ENCODE assay signal across 8 mouse cellular contexts in genomic region chr14:101482270-101482669, GRCm38 (mm10).
A peak's percentile ranks its signal among the peaks of the same experiment; 100 is the strongest.
DNase-seq lines count a peak whose midpoint lies in the region; ATAC-seq and TF ChIP-seq lines count a peak whose summit lies in the region.

No protein-coding gene starts in this region.

- H3K4me3 ChIP-seq in lung, adult 2 months (replicated peaks; ENCODE audit: extremely low read depth, low read depth, low read length) = no peak overlapping the region
- H3K4me3 ChIP-seq in midbrain, embryonic 15.5 days = no peak overlapping the region

- WGBS in lung, adult 2 months = 32% methylated on average over 4 of the region's 4 CpGs
- 44% methylated on average over 4 of the region's 4 CpGs for WGBS in midbrain, embryonic 15.5 days

- no peak overlapping the region for H3K9ac ChIP-seq in midbrain, embryonic 15.5 days

- no peak overlapping the region for H3K27ac ChIP-seq in midbrain, embryonic 15.5 days

- ATAC-seq in midbrain, embryonic 15.5 days (replicated peaks) = no peak

- TF ChIP-seq CTCF in lung, adult 2 months (IDR thresholded peaks at IDR 0.05; ENCODE audit: insufficient read depth, low read length) = peak; percentile 49; the same call in 1 of the 2 replicates

- H3K4me2 ChIP-seq in midbrain, embryonic 15.5 days = no peak overlapping the region

- no peak for TF ChIP-seq POLR2A in lung, adult 2 months (IDR thresholded peaks at IDR 0.05; ENCODE audit: borderline replicate concordance, extremely low read depth, low read depth, low read length)

- peak; percentile 40 for DNase-seq in gastrocnemius, postnatal 10 days
- no peak for DNase-seq in gastrocnemius, adult 18-20 months (ENCODE audit: low spot score)
- peak; percentile 26 for DNase-seq in right cerebral cortex, postnatal 14 days
- DNase-seq in right cerebral cortex, postnatal 10 days (ENCODE audit: low spot score in 2 of 2) = no peak
- peak; percentile 28 for DNase-seq in c-Kit-positive CD71-positive TER-119-negative erythroid progenitor cells, embryonic 14.5 days (ENCODE audit: low read depth)
- DNase-seq in lung, adult 2 months = peak; percentile 23
- DNase-seq in frontal cortex, postnatal 25 days (ENCODE audit: low spot score in 2 of 2) = no peak

- H3K4me1 ChIP-seq in lung, adult 2 months (ENCODE audit: control insufficient read depth, insufficient read depth, low read length) = peaks cover 6% of the 10 kb centered on the region; the same call in 1 of the 2 replicates
- no peaks in the 10 kb centered on the region for H3K4me1 ChIP-seq in midbrain, embryonic 15.5 days

- H3K27me3 ChIP-seq in midbrain, embryonic 15.5 days (replicated peaks) = no peaks in the 10 kb centered on the region

- H3K36me3 ChIP-seq in midbrain, embryonic 15.5 days (replicated peaks) = no peaks in the 10 kb centered on the region

- no peaks in the 10 kb centered on the region for H3K9me3 ChIP-seq in midbrain, embryonic 15.5 days

Comparison
In these comparisons a context has a peak if more than half of its experiments do, and no peak if none do; other contexts are left out.
1. DNase-seq: peak in gastrocnemius, postnatal 10 days (single experiment), right cerebral cortex, postnatal 14 days (single experiment), c-Kit-positive CD71-positive TER-119-negative erythroid progenitor cells, embryonic 14.5 days (single experiment) and lung, adult 2 months (single experiment); none in gastrocnemius, adult 18-20 months (single experiment), right cerebral cortex, postnatal 10 days (0 of 2) and frontal cortex, postnatal 25 days (0 of 2).